Mouse (Mus musculus): ENCODE measurements around the gene Cd5. TPM values are rescaled to one million over a fixed set of nuclear protein-coding genes. Genes with fewer than 3 reads are reported as not detected.

Gene Cd5
- total and polyA plus RNA-seq, 3 experiments: 0.10 to 0.15 (median 0.14) TPM

- DNase-seq: peak; percentile 52
These were observed 37.6 kb downstream of the Cd5 start for GRCm38 (mm10) chr19:10701013-10701726.

- DNase-seq: no peak
These were observed 39.0 kb downstream of the Cd5 start for GRCm38 (mm10) chr19:10699851-10700250.

GRCm38 (mm10) chr19:10698131-10698991, 40.4 kb downstream of the Cd5 start:
- DNase-seq: no peak

GRCm38 (mm10) chr19:10695801-10696200, 43.0 kb downstream of the Cd5 start:
- no peak for DNase-seq

- no peak for DNase-seq
These were observed 44.7 kb downstream of the Cd5 start for GRCm38 (mm10) chr19:10693926-10694682.

- DNase-seq: peak; percentile 44
These were observed 46.4 kb downstream of the Cd5 start for GRCm38 (mm10) chr19:10692361-10692760.

- DNase-seq: no peak
These were observed 47.1 kb downstream of the Cd5 start for GRCm38 (mm10) chr19:10691660-10692059.

- DNase-seq: no peak
These were observed 47.7 kb downstream of the Cd5 start for GRCm38 (mm10) chr19:10691121-10691520.

- DNase-seq: peak; percentile 81
These were observed 48.5 kb downstream of the Cd5 start for GRCm38 (mm10) chr19:10690336-10690735.

GRCm38 (mm10) chr19:10689470-10690166, 49.2 kb downstream of the Cd5 start:
- DNase-seq: peak; percentile 45

- peak; percentile 97 for DNase-seq
These were observed 50.1 kb downstream of the Cd5 start, which contains the start of gene Vps37c for GRCm38 (mm10) chr19:10688537-10689352. Vps37c (plus strand) TSS chr19:10688735.

- DNase-seq: no peak
These were observed 53.1 kb downstream of the Cd5 start for GRCm38 (mm10) chr19:10685727-10686126.

GRCm38 (mm10) chr19:10685081-10685480, 53.7 kb downstream of the Cd5 start:
- DNase-seq: no peak

GRCm38 (mm10) chr19:10681571-10681970, 57.2 kb downstream of the Cd5 start:
- DNase-seq: no peak

- no peak for DNase-seq
These were observed 60.1 kb downstream of the Cd5 start for GRCm38 (mm10) chr19:10678772-10679067.

- peak; percentile 83 for DNase-seq
These were observed 60.7 kb downstream of the Cd5 start, which contains the start of gene Pga5 for GRCm38 (mm10) chr19:10677915-10678771. Pga5 (minus strand) TSS chr19:10678071.

GRCm38 (mm10) chr19:10676656-10677055, 62.1 kb downstream of the Cd5 start:
- no peak for DNase-seq

- no peak for DNase-seq
These were observed 65.5 kb downstream of the Cd5 start for GRCm38 (mm10) chr19:10673275-10673674.

GRCm38 (mm10) chr19:10671854-10672417, 66.9 kb downstream of the Cd5 start:
- DNase-seq: no peak

GRCm38 (mm10) chr19:10671319-10671718, 67.5 kb downstream of the Cd5 start:
- DNase-seq: no peak
